Mouse (Mus musculus) heart, adult 9 months (tissue): ENCODE data around the gene Gm49366.
"Not testable (repeated sequence)": the region's sequence is repeated elsewhere in the genome, so short reads cannot be mapped to it uniquely, and the experiment has no call there.

Experiments
- DNase-seq, 2 experiments: peaks; one replicate each; pipeline ENCODE4 v3.0.0; 2022; ENCODE audit warnings: low spot score in 2 of 2

Gm49366 gene

DNA sequence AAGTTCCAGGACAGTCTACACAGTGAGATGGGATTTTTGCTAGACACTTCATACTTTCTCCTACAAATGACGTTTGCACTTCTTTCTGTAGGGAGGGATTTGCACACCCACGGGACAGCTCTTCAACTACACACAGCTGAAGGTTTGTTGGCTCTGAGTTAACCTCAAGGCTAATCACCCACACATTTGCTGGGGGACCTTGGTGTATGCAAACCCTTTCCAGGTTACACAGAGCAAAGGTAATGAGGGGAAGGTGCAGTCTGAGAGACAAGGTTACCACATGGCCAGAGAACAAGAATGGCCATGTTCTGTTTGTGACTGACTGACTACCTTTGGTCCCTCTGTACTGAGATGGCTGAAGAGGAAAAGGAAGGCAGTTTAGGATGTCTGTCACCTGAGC lies 45.1 kb downstream of the Gm49366 start:
- DNase-seq, result no peak

DNA sequence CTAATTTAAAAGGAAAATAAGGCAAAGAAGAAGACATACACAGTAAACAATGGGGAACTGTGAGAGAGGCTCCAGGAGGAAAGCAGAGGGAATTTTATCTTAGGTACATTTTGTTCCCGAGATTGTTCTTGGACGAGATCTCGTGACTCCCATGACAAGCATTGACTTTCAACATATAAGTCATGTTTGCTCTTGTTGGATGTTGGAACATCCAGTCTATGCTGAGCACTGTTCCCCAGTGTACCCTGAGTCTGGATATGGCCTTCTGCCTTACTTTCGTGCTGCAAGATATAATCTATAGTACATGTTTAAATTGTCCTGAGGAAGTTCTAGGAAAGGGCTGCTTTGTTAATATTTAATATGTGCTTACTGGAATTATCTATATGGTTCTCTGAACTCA lies 45.8 kb downstream of the Gm49366 start:
- no peak for DNase-seq

DNA sequence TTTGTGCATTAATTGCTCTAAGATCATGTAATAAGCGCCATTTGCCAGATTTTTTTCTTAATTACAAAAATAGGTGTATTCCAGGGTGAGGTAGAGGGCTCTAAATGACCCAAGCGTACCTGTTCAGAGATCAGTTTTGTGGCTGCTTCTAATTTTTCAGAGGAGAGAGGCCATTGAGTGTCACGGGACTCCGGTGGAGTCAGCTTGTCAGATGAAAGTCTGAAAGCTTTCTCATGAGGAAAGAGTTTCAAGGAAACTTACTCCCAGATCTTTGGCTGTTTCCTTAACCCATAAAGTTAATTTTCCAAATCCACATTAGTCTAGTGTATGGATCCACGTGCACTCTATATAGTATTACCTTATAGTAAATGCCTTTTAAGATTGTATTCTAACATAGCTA lies 55.9 kb downstream of the Gm49366 start:
- DNase-seq, result not testable (repeated sequence)

DNA sequence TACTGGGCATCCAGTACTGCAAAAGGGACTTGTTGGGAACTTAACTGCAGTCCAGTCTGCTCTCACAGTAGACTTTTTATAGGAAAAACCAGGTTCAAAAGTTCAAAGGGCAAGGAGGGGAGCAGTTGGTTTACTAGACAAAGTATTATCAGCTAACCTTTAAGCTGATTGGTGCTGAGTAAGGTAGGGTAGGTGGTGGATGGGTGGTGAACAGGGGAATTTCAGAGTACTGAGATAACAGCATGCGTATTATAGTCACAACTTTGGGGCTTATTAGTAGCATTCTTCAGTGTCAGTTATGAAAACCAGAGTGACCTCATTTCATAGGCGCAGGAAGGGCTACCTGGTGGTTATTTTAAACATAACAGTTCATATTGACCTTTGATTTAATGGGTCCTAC lies 60.9 kb downstream of the Gm49366 start:
- no peak for DNase-seq

DNA sequence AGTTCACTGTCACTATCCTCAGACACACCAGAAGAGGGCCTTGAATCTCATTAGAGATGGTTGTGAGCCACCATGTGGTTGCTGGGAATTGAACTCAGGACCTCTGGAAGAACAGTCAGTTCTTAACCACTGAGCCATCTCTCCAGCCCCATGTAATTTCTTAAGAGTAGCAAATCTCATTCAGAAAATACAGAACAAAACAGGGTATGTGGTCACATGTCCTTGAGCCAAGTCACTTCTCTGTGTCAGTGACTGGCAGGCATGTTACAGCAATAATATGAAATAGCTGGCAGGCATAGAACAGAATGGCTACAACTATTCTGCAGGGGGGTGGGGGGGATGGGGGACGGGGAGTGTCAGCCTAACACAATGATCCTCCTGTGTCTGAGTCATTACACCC lies 61.3 kb downstream of the Gm49366 start:
- no peak for DNase-seq

DNA sequence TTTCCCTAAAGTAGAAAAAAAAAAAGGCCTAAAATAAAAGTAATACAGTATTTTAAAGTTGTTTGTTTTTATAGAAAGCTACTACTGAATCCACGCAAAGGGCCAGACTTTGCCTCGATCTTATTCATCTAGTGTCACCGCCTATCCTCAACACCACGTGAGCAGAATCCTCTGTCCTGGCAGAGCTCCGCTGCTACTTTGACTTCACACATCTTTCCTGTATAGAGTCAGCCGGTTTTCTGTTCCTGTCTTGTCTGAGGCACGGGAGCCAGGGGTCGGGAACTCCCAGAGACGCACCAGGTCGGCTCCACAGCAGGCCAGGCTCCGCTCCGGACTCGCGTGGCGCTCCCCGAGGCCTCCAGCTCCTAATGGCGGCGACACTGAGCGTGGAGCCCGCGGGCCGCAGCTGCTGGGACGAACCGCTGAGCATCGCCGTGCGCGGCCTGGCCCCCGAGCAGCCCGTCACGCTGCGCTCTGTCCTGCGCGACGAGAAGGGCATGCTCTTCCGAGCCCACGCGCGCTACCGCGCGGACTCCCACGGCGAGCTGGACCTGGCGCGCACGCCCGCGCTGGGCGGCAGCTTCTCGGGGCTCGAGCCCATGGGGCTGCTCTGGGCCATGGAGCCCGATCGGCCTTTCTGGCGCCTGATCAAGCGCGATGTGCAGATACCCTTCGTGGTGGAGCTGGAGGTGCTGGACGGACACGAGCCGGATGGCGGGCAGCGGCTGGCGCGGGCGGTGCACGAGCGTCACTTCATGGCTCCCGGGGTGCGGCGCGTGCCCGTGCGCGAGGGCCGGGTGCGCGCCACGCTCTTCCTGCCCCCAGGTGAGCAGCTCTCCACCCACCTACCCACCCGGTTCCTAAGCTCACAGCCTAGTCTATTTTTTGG lies 62.1 kb downstream of the Gm49366 start, which contains the start of gene Acot6:
Gene Acot6 (plus strand): TSS at position 51 of the 889 bp plus-strand sequence.
- DNase-seq, result peak; percentile 29 to 35

DNA sequence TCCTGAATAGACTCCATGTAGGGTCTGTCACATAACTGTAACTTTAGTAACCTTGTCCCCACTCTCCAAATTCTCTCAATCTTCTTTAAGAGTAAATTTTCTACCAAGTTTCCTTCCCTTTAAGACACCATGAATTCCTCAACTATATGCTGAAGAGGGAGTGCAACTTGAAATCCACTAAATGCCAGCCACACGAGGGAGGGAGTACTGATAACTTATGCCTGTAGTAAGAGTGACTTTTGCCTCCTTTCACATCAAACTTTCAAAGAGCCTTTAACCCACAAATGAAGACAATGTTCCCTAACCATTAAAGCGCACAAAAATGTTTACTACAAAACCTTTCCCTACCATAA lies 62.7 kb downstream of the Gm49366 start:
- DNase-seq, result no peak

DNA sequence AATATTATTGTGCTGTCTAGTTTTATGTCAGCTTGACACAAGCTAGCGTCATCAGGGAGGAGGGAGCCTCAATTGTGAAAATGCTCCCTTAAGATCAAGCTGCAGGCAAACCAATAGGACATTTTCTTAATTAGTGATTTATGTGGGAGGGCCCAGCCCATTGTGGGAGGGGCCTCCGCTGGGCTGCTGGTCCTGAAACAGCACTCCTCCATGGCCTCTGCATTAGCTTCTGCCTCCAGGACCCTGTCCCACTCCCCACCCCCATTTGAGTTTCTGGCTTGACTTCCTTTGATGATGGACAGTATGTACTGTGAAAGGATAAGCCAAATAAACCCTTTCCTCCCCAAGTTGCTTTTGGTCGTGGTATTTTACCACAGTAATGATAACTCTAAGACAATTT lies 68.3 kb downstream of the Gm49366 start:
- no peak for DNase-seq

DNA sequence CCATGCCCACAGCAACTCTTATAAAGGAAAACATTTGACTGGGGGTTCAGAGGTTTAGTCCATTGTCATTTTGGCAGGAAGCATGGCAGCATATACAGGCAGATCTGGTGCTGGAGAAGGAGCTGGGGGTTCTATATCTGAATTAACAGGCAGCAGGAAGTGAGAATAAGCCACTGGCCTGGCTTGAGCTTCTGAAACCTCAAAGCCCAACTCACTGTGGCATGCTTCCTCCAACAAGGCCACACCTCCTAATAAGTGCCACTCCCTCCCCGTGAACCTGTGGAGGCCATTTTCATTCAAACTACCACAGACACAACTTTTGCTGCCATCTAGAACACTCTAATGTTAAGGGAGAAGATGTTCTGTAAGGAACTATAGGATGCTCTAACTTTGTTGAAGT lies 69.0 kb downstream of the Gm49366 start:
- no peak for DNase-seq
